Mouse (Mus musculus): ENCODE measurements around the gene Samd4.

- TF ChIP-seq CTCF (conservative IDR thresholded peaks at IDR 0.05; ENCODE audit: low read length) (no peak), POU5F1 (IDR thresholded peaks at IDR 0.05; ENCODE audit: borderline replicate concordance, low read length) (no peak), NANOG (IDR thresholded peaks at IDR 0.05; ENCODE audit: borderline replicate concordance, low read length) (no peak)
Measured at GRCm38 (mm10) chr14:46976712-46977111, 94.1 kb downstream of the Samd4 start.
